Mouse (Mus musculus) liver, adult 2 months (tissue): ENCODE data around the gene Dst.

Experiments used
- CTCF ChIP-seq: fragments of 200-500 bp; IDR thresholded peaks from 2 replicates; pipeline ENCODE4 v1.5.1; 2011; ENCODE audit warnings: low read depth, low read length, control low read depth
- POLR2A ChIP-seq: fragments of 200-500 bp; IDR thresholded peaks from 2 replicates; pipeline ENCODE4 v1.6.1; 2011; ENCODE audit warnings: low read length, control low read depth; ENCODE audit not compliant: insufficient read depth; ENCODE audit errors: extremely low read depth

- no peak for TF ChIP-seq POLR2A
- TF ChIP-seq CTCF: no peak
Measured at GRCm38 (mm10) chr1:34237211-34237610, 329.2 kb downstream of the Dst start.
